Mouse (Mus musculus): ENCODE data around the gene Taf10.

Taf10 gene

DNA sequence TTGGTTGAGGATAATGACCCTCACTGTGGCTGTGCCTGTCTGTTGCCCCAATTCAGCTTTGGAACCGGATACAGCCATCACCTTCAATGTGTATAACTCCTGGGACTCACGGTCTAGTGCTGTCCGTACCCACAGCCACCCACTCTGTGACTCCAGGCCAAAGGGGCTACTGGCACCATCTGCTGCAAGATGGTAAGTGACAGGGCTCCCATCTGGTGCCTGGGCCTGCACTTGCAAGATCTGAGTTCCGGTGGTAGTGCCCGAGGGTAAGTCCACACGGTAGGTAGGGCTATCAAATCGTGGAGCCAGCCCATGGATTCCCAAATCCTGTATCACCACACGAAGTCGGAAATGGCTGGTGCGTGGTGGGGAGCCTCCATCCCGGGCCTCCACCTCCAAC is 20.2 kb upstream of the Taf10 start:
- CTCF ChIA-PET = no interaction called here
- POLR2A ChIA-PET = interaction anchor here in 2 of 4 experiments (1.0 to 4.1 kb wide), 2 partner anchors 13 to 20 kb away, joined by 3 to 35 read pairs; partner anchors contain the start of genes Taf10 (in 1 of the 2) and Tpp1 (in 1 of the 2)

DNA sequence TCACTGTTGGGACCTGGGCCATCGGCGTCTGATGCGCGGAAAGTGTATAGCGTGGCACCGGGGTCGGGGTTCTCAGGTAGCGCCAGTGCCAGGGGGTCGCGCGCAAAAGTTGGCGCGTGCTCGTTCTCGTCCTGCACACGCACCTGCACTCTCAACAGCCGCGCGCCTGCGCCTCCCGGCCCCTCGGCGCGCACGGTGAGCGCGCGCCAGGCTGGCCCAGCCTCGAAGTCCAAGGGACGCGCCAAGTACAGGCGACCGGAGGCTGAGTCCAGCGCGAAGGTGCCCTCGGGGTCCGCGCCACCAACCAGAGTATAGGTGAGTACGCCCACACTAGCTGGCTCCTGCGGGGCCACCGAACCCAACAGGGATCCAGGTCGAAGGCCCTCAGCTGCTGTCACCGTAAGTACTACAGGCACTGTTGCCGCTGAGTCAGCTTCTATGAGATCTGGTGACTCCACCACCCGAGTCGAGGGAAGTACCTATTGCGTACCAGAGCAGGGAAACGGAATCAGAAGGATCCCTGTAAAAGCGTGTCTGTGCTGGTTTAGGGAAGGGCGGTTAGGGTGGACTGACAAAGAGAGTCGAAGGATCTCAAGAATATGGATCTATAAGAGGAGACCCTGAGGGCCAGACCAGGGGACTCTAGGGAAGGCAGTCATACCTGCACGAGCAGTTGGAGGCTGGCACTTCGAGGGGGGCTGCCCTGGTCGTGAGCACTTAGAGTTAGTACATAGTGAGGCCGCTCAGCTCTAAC is 18.5 kb upstream of the Taf10 start:
- CTCF ChIA-PET = interaction anchor here in 2 of 4 experiments (1.4 kb wide), 2 partner anchors 48 to 112 kb away, joined by 3 read pairs; partner anchors contain the start of genes Dnhd1 (in 1 of the 2) and Mrpl17 (in 1 of the 2)
- POLR2A ChIA-PET = interaction anchor here (0.7 to 4.1 kb wide), 14 partner anchors 9 to 112 kb away, joined by 3 to 35 read pairs (median 4); partner anchors contain the start of genes Tpp1 (in 4 of the 4), Mrpl17 (in 2 of the 4), Taf10 (in 2 of the 4) and Dnhd1 (in 1 of the 4)

DNA sequence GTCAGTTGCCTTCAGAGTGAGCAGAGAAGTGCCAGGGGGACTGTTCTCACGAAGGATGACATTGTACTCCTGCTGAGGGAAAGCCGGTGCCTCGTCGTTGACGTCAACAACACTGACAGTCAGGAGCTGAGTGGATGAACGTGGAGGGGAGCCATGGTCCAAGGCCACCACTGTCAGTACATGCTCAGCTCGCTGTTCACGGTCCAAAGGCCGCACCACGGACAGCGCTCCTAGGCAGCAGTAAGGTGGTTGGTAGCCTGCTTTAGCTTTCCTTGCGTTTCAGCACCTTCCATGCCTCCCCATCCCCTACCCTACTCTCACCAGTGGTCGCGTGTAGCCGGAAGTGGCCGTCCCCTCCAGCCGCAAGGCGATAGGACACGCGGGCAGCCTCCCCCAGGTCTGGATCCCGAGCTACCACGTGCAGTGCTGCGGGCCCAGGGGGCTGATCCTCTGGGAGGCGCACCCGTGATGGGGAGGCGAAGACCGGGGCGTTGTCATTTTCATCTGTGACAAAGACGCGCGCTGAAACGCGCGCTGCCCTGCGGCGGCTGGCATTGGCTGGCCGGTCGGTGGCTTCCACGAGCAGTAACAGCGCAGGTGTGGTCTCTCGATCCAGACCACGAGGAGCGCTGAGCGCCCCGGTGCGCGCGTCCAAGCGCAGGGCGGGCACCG is 17.8 kb upstream of the Taf10 start:
- POLR2A ChIA-PET = interaction anchor here (0.5 to 4.1 kb wide), 22 partner anchors 8 to 213 kb away, joined by 3 to 35 read pairs (median 4); partner anchors contain the start of genes Tpp1 (in 4 of the 4), Taf10 (in 3 of the 4), Dnhd1 (in 2 of the 4) and Mrpl17 (in 2 of the 4)
- CTCF ChIA-PET = interaction anchor here in 2 of 4 experiments (1.1 to 1.4 kb wide), 3 partner anchors 9 to 111 kb away, joined by 3 to 4 read pairs (median 3); partner anchors contain the start of genes Dnhd1 (in 1 of the 2), Mrpl17 (in 1 of the 2) and Tpp1 (in 1 of the 2)

DNA sequence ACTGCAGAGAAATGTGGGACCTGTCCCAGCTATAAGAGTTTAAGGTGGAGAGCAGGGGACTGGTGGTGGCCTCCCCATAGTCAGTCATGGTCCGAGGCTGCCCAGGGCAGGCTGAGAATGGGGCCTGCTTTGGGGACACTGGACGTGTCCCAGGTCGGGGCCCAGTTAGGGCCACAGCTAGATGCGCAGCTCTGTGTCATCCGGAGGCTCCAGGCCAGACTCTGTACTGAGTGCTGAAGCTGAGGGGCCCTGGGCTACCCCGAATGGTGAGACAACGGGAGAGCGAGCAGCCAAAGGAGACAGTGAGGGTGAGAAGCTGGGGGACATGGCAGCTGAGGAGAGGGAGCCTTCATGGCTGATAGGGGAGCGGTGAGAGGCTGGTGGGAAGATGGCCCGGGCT is 9.1 kb upstream of the Taf10 start:
- ChIA-PET CTCF (interaction anchor here in 3 of 4 experiments (0.8 to 2.2 kb wide), 5 partner anchors 8 to 354 kb away, joined by 3 to 8 read pairs (median 4); partner anchors contain the start of genes Fam160a2 (in 1 of the 3) and Mrpl17 (in 1 of the 3)), POLR2A (interaction anchor here (1.0 to 9.5 kb wide), 23 partner anchors 9 to 353 kb away, joined by 3 to 185 read pairs (median 13); partner anchors contain the start of genes Taf10 (in 4 of the 4), Ilk (in 3 of the 4), Rrp8 (in 3 of the 4) and Mrpl17 (in 2 of the 4))

DNA sequence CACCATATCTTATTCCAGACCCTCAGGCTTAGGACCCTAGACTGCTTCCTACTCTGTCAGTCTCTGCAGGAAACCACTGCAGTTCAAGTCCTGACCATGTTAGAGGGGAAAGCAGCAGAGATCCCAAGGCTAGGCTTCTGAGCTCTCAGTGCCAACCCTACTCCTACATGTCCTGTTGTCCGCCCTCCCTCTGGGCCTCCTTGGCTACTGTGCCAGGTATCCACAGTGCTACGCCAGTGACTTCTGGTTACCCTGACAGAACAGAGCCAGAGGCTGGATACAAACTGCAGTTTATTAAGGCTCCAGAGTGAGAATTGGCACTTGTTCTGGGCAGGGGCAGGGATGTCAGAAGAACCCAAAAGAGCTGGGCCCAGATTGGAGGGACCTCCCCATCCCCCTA is 8.6 kb upstream of the Taf10 start:
- ChIA-PET POLR2A (interaction anchor here (0.6 to 9.5 kb wide), 50 partner anchors 9 to 1457 kb away, joined by 3 to 185 read pairs (median 6); partner anchors contain the start of genes Ilk (in 4 of the 4), Taf10 (in 4 of the 4), Mrpl17 (in 3 of the 4) and Rrp8 (in 3 of the 4)), CTCF (interaction anchor here (0.7 to 2.4 kb wide), 8 partner anchors 9 to 353 kb away, joined by 3 to 10 read pairs (median 4); partner anchors contain the start of genes Dnhd1 (in 3 of the 4) and Fam160a2 (in 1 of the 4))

DNA sequence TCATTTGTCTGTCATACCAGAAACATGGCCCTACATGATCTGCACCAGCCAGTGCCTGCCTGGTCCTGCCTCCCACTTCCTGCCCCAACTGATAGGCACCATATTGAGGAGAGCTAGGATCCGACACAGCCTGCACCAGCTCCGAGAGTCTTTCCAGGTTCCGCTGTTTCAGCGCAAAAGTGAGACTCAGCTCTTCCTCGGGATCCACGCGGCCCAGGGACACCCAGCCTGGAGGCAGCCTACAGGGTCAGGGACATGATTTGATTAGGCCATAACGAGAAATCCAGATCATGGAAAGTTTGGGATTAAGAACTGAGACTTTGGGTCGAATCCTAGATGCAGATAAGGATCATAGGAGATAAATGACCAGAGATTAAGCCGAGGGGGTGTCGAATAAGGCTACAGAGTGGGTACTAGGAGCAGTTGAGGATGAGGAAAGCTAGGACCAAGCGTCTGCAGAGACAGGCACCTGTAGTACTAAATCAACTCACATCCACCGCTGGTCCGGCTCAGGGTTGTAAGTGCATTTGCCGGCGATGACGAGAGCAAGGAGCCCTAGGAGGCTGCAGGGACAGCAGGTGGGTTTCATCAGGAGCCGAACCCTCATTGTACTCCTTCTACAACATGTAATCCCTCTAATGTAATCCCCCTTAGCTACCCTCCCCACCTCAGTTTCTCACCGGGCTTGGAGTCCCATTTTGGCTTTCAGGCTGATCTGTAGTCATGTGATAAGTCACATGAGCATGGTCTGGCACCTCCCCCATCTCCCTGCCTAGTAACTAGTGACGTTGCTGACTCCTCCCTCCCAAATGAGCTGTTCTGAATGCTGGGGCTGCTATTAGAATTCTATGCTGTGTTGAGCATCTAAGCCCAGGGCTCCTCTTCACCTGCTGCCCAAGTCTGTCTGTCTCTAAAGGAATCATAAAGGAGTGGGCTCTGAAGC is 7.6 kb upstream of the Taf10 start, which contains the start of gene Tpp1:
Gene Tpp1, minus strand, starts transcription at position 745 of the 943 bp plus-strand sequence.
- CTCF ChIA-PET = interaction anchor here in 3 of 4 experiments (0.7 to 2.4 kb wide), 6 partner anchors 9 to 101 kb away, joined by 3 to 10 read pairs (median 4); partner anchors contain the start of gene Dnhd1 (in 3 of the 3)
- POLR2A ChIA-PET = interaction anchor here (0.6 to 9.5 kb wide), 57 partner anchors 8 to 1457 kb away, joined by 3 to 185 read pairs (median 5); partner anchors contain the start of genes Ilk (in 4 of the 4), Fam160a2 (in 3 of the 4), Mrpl17 (in 3 of the 4) and Rrp8 (in 3 of the 4)

DNA sequence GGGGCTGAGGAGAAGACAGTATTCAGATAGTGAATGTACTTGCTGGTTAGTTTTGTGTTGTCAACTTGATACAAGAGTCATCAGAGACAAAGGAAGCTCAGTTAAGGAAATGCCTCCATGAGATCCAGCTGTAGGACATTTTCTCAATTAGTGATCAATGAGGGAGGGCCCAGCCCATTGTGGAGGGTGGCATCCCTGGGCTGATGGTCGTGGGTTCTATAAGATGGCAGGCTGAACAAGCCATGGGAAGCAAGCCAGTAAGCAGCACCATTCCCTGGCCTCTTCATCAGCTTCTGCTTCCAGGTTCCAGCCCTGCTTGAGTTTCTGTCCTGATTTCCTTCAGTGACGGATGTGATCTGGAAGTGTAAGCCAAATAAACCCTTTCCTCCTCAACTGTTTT is 3.6 kb upstream of the Taf10 start:
- ChIA-PET CTCF (interaction anchor here in 1 of 4 experiments (0.6 kb wide), 1 partner anchor 20 kb away, joined by 4 read pairs; no protein-coding TSS in a partner anchor), POLR2A (interaction anchor here in 3 of 4 experiments (1.0 to 6.9 kb wide), 5 partner anchors 8 to 63 kb away, joined by 3 to 62 read pairs (median 4); partner anchors contain the start of genes Ilk (in 2 of the 3), Mrpl17 (in 1 of the 3) and Rrp8 (in 1 of the 3))

DNA sequence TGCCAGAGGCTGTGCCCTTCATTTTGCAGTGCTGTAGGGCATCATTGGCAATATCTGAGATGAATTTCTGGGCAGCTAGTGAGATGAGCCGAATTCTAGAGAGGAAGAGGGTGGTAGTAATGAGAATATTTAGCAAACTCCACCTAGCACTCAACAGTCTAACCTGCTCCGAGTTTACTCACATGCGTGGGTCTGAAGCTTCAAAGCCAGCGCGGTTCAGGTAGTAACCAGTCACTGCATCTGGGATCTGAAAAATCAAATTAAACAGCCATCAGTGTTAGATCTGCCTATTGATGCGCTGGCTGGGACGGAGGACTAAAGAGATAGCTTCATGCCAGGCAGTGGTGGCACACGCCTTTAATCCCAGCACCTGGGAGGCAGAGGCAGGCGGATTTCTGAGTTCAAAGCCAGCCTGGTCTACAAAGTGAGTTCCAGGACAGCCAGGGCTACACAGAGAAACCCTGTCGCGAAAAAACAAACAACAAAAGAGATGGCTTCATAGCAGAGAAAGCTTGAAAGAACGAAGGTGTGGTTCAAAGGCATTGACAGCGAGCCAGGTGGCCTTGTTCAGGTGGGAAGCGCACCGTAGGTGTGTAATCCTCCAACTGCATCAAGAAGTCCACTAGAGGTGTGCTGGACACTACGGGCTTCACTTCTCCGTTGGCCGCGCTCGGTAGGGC is 775 bp downstream of the Taf10 start:
- ChIA-PET POLR2A (interaction anchor here (0.9 to 10.9 kb wide), 29 partner anchors 7 to 346 kb away, joined by 3 to 185 read pairs (median 5); partner anchors contain the start of genes Mrpl17 (in 3 of the 4), Tpp1 (in 3 of the 4), Arfip2 (in 2 of the 4) and Gm45799 (in 2 of the 4)), CTCF (interaction anchor here in 3 of 4 experiments (1.0 to 1.8 kb wide), 7 partner anchors 9 to 93 kb away, joined by 3 to 7 read pairs (median 4); partner anchors contain the start of genes Dnhd1 (in 2 of the 3), Mrpl17 (in 1 of the 3) and Tpp1 (in 1 of the 3))

DNA sequence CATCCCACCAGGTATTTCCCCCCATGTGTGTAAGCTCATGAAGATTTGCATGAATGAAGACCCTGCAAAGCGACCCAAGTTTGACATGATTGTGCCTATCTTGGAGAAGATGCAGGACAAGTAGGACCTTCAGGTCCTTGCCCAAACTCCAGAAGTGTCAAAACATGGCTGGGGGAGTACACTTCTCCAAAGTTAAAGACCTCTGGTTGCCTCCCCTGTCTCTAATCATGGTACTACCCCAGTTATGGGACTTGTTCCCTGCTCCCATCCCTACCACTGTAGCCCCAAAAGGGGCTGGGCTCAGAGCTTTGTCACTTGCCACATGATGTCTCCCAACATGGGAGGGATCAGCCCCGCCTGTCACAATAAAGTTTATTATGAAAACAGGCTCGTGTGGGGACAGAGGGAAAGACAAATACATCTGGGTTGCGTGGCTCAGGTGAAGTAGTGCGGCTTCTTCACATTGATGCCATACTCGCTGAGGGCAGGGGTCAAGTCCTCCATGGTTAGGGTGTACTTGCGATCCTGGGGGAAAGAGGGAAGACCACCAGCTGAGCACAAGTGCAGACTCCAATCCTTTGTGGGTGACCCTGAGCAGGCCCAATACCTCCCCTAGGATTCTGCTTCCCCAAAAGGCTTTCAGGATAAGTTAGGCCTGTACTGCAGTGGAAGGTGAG is 1.5 kb downstream of the Taf10 start:
- ChIA-PET POLR2A (interaction anchor here in 3 of 4 experiments (0.9 to 10.9 kb wide), 12 partner anchors 10 to 345 kb away, joined by 3 to 185 read pairs (median 15); partner anchors contain the start of genes Tpp1 (in 3 of the 3), Arfip2 (in 2 of the 3), Gm45799 (in 2 of the 3) and Mrpl17 (in 2 of the 3)), CTCF (interaction anchor here in 2 of 4 experiments (1.3 to 1.8 kb wide), 2 partner anchors 9 to 67 kb away, joined by 3 to 5 read pairs; partner anchors contain the start of gene Tpp1 (in 1 of the 2))

DNA sequence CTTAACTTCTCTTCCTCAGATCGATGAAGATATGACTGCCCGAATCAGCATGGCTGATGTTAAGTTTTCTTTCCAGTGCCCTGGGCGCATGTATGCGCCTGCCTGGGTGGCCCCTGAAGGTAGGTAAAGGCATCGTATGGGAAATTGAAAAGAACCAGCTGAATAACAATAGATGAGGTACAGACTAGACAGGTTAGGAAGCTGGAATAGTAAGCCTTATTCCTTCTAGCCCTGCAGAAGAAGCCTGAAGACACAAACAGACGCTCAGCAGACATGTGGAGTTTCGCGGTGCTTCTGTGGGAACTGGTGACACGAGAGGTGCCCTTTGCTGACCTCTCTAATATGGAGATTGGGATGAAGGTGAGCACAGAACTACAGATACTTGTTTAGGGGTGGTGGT is 2.2 kb downstream of the Taf10 start:
- CTCF ChIA-PET = interaction anchor here in 1 of 4 experiments (1.8 kb wide), 1 partner anchor 10 kb away, joined by 5 read pairs; the partner anchor contains the start of gene Tpp1
- POLR2A ChIA-PET = interaction anchor here in 2 of 4 experiments (0.9 to 10.9 kb wide), 5 partner anchors 12 to 69 kb away, joined by 3 to 185 read pairs (median 7); partner anchors contain the start of genes Mrpl17 (in 2 of the 2) and Tpp1 (in 2 of the 2)

DNA sequence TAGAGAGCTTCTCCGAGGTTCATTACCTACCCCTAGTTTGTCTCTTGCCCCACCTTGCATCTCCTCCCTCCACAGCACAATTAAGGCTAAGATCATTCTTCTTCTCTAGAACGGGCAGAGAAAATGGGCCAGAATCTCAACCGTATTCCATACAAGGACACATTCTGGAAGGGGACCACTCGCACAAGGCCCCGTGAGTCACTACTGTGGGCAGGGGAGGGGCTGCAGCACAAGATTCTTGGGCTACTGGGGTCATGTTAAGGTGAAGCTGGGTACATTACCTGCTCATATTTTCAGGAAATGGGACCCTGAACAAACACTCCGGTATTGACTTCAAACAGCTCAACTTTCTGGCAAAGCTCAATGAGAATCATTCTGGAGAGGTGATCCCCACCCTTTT is 3.3 kb downstream of the Taf10 start:
- ChIA-PET CTCF (no interaction called here), POLR2A (interaction anchor here in 3 of 4 experiments (0.8 to 10.9 kb wide), 6 partner anchors 13 to 70 kb away, joined by 3 to 185 read pairs (median 11); partner anchors contain the start of genes Mrpl17 (in 2 of the 3) and Tpp1 (in 2 of the 3))

DNA sequence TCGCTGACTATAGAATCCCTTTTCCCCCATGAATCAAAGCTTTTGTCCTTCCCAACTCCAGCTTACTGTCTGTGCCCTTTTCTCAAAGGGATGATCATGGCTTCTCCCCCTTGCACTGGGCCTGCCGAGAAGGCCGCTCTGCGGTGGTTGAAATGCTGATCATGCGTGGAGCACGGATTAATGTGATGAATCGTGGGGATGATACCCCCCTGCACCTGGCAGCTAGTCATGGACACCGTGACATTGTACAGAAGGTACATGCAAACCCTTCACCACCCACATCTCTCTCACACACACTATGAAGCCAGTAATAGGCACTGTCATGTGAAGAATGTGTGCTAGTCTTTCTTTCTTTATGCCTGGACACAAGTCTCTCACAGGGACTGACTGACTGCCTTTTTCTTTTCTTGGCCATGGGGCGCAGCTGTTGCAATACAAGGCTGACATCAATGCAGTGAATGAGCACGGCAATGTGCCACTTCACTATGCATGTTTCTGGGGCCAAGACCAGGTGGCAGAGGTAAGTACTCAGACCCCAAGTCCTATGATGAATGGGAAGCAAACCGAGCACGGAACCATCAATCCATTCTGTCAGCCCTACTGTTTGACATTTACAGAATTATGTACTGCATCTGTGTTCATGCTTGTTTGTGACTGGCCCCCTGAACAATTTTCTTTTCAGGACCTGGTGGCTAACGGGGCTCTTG is 3.9 kb downstream of the Taf10 start:
- ChIA-PET POLR2A (interaction anchor here in 3 of 4 experiments (0.8 to 10.9 kb wide), 8 partner anchors 8 to 89 kb away, joined by 3 to 185 read pairs (median 6); partner anchors contain the start of genes Mrpl17 (in 2 of the 3), Tpp1 (in 2 of the 3) and Dnhd1 (in 1 of the 3)), CTCF (no interaction called here)

DNA sequence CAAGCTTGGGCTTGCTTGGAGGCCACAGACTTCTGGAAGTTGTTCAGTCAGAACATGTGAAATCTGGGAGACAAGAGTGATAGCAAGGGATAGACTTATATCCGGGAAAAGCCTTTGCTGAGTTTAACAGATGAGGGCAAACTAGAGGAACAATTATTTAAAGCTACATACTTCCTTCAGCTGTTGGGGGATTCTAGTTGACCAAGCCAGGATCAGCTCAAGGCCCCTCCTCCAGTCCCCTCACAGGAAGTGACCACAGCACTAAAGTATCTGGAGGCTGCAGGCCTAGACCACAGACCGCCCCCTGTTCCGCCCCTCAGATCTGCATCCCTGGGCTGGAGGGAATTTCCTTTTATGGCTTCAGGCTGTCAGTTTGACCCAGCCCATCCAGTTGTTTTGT is 5.2 kb downstream of the Taf10 start:
- CTCF ChIA-PET = interaction anchor here in 2 of 4 experiments (0.7 to 1.2 kb wide), 2 partner anchors 39 to 88 kb away, joined by 3 to 6 read pairs; partner anchors contain the start of gene Dnhd1 (in 1 of the 2)
- POLR2A ChIA-PET = interaction anchor here (0.7 to 10.9 kb wide), 13 partner anchors 9 to 1425 kb away, joined by 3 to 185 read pairs (median 6); partner anchors contain the start of genes Mrpl17 (in 2 of the 4), Tpp1 (in 2 of the 4), Arfip2 (in 1 of the 4) and Dnhd1 (in 1 of the 4)

DNA sequence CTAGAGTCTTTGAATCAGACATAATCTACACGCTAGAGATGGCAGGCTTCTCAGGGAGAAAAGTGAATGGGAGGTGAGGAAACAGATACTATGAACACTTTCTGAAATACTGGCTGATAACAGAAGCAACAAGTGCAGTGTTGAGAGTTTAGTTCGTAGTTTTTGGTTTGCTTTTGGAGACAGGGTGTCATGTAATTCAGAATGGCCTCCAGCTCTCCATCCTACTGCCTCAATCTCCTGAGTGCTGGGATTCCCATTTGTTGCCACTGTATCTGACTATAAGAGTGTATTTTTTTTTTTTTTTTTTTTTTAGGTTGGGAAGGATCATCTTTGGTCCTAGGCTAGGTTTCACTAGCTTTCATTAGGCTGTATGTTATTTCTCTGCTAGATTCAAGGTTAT is 5.9 kb downstream of the Taf10 start:
- POLR2A ChIA-PET = interaction anchor here (0.6 to 10.9 kb wide), 13 partner anchors 10 to 1802 kb away, joined by 3 to 185 read pairs (median 6); partner anchors contain the start of genes Mrpl17 (in 2 of the 4), Tpp1 (in 2 of the 4), Arfip2 (in 1 of the 4) and Gm45799 (in 1 of the 4)
- CTCF ChIA-PET = interaction anchor here in 1 of 4 experiments (0.7 kb wide), 1 partner anchor 40 kb away, joined by 6 read pairs; no protein-coding TSS in a partner anchor

All from embryonic stem cell, embryonic (primary cell).